Mouse (Mus musculus) heart, postnatal 0 days (tissue): Measurements from ENCODE around the gene Abca5.
"Not testable (repeated sequence)": the region's sequence is repeated elsewhere in the genome, so short reads cannot be mapped to it uniquely, and the experiment has no call there.

Source experiments
- CTCF ChIP-seq: IDR thresholded peaks from 2 replicates; pipeline ENCODE4 v1.5.1; 2016; ENCODE audit warnings: antibody characterized with exemption, control low read depth, low read depth
- EP300 ChIP-seq: IDR thresholded peaks from 2 replicates; pipeline ENCODE4 v1.6.1; 2016; ENCODE audit warnings: antibody characterized with exemption, low read depth

GRCm38 (mm10) chr11:110355131-110355530 is 17.6 kb upstream of the Abca5 start:
- not testable (repeated sequence) for TF ChIP-seq CTCF, EP300
